Mouse (Mus musculus) C2C12 (cell line): ENCODE data around the gene Olfr69.

Experiments used
- CEBPB ChIP-seq: IDR thresholded peaks from one replicate; pipeline ENCODE4 v1.6.1; 2011; ENCODE audit warnings: low read depth, mild to moderate bottlenecking, control low read depth, moderate library complexity
- CTCF ChIP-seq: IDR thresholded peaks from one replicate; pipeline ENCODE4 v1.5.1; 2011; ENCODE audit not compliant: control insufficient read depth, insufficient read depth, insufficient read length
- MYOG ChIP-seq: IDR thresholded peaks from one replicate; pipeline ENCODE4 v1.6.1; 2011; ENCODE audit not compliant: control insufficient read depth, insufficient read length; ENCODE audit errors: extremely low read depth

- TF ChIP-seq MYOG (no peak), CTCF (no peak), CEBPB (no peak)
Observed at GRCm38 (mm10) chr7:103792669-103793388, 21.4 kb upstream of the Olfr69 start.
